Mouse (Mus musculus): ENCODE results near the gene Ccdc141. TPM values are rescaled to one million over a fixed set of nuclear protein-coding genes. Genes with fewer than 3 reads are reported as not detected.

The Ccdc141 gene
- polyA plus RNA-seq, 1 experiment from 2014 or later, result 14.2 TPM

DNA sequence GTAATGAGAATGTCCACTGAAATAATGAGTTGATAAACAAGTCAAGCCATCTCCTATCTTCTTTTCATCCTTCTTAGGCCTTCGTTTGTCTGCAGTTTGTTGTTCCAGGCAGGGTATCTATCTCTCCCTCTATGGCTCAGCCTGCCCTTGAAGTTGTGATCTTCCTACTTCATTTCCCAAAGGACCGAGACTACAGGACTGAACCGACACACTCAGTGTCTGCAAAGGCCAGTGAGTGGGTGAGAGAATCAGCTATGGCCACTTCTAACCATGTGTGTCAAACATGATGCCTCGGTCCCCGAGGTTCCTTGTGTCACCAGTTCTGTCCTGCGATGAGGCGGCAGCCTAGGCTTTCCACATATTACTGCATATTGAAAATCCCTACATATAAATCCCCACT lies 19.2 kb upstream of the Ccdc141 start:
- H3K4me3 ChIP-seq (replicated peaks), result no peak overlapping the region
- no peak overlapping the region for H3K4me2 ChIP-seq
- no peaks in the 10 kb centered on the region for H3K4me1 ChIP-seq
- no peak overlapping the region for H3K27ac ChIP-seq
- peaks cover 75% of the 10 kb centered on the region for H3K36me3 ChIP-seq
- 93% methylated on average over 7 of the region's 7 CpGs for WGBS
- ATAC-seq (replicated peaks; ENCODE audit: low FRiP score), result no peak
- no peaks in the 10 kb centered on the region for H3K27me3 ChIP-seq
- no peak overlapping the region for H3K9ac ChIP-seq
- H3K9me3 ChIP-seq (replicated peaks), result no peaks in the 10 kb centered on the region

GRCm38 (mm10) chr2:77187501-77187900 lies 17.1 kb upstream of the Ccdc141 start:
- Histone ChIP-seq H3K9me3 (replicated peaks) (no peaks in the 10 kb centered on the region), H3K4me2 (no peak overlapping the region), H3K4me3 (replicated peaks) (no peak overlapping the region), H3K27me3 (no peaks in the 10 kb centered on the region), H3K4me1 (no peaks in the 10 kb centered on the region), H3K36me3 (peaks cover 71% of the 10 kb centered on the region), H3K27ac (no peak overlapping the region), H3K9ac (no peak overlapping the region)
- no peak for ATAC-seq (replicated peaks; ENCODE audit: low FRiP score)
- WGBS, result 92% methylated on average over 3 of the region's 3 CpGs

- no peak for ATAC-seq (replicated peaks; ENCODE audit: low FRiP score)
- H3K4me2 ChIP-seq, result no peak overlapping the region
- H3K27ac ChIP-seq, result no peak overlapping the region
- no peaks in the 10 kb centered on the region for H3K4me1 ChIP-seq
- H3K9ac ChIP-seq, result no peak overlapping the region
- H3K4me3 ChIP-seq (replicated peaks), result no peak overlapping the region
- no peaks in the 10 kb centered on the region for H3K27me3 ChIP-seq
- WGBS, result 80% methylated on average over 8 of the region's 8 CpGs
- H3K9me3 ChIP-seq (replicated peaks), result no peaks in the 10 kb centered on the region
- peaks cover 65% of the 10 kb centered on the region for H3K36me3 ChIP-seq
Measured at GRCm38 (mm10) chr2:77186912-77187311, 16.5 kb upstream of the Ccdc141 start.

- Histone ChIP-seq H3K4me2 (no peak overlapping the region), H3K27ac (no peak overlapping the region), H3K4me1 (no peaks in the 10 kb centered on the region), H3K36me3 (peaks cover 47% of the 10 kb centered on the region), H3K9me3 (replicated peaks) (no peaks in the 10 kb centered on the region), H3K9ac (no peak overlapping the region), H3K27me3 (no peaks in the 10 kb centered on the region), H3K4me3 (replicated peaks) (no peak overlapping the region)
- no peak for ATAC-seq (replicated peaks; ENCODE audit: low FRiP score)
- 74% methylated on average over 8 of the region's 8 CpGs for WGBS
Measured at GRCm38 (mm10) chr2:77184049-77184571, 13.7 kb upstream of the Ccdc141 start.

DNA sequence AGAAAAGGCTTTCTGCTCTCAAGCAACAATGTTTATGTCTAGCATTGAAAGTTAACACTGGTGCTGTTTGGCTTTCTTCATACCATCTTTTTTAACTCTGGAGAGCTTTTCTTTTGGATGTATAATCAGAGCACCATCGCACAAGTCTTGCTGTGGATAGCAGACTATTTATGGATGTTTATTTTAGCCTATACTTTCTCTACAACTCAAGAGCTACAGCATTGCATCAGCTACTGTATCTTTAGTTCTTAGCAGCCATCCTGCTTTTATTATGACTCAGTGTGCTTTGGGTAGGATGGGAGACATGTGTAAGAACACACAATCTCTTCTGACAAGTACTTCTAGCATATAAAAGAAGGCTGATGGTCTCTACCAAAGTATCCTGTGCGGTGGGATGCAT lies 13.2 kb upstream of the Ccdc141 start:
- Histone ChIP-seq H3K4me3 (replicated peaks) (no peak overlapping the region), H3K9ac (no peak overlapping the region), H3K9me3 (replicated peaks) (no peaks in the 10 kb centered on the region), H3K4me2 (no peak overlapping the region), H3K4me1 (no peaks in the 10 kb centered on the region), H3K36me3 (peaks cover 47% of the 10 kb centered on the region), H3K27ac (no peak overlapping the region), H3K27me3 (no peaks in the 10 kb centered on the region)
- ATAC-seq (replicated peaks; ENCODE audit: low FRiP score), result no peak
- WGBS, result 82% methylated on average over 2 of the region's 2 CpGs

GRCm38 (mm10) chr2:77182996-77183380 lies 12.6 kb upstream of the Ccdc141 start:
- Histone ChIP-seq H3K4me1 (no peaks in the 10 kb centered on the region), H3K9ac (no peak overlapping the region), H3K4me3 (replicated peaks) (no peak overlapping the region), H3K27me3 (no peaks in the 10 kb centered on the region), H3K27ac (no peak overlapping the region), H3K36me3 (peaks cover 41% of the 10 kb centered on the region), H3K9me3 (replicated peaks) (no peaks in the 10 kb centered on the region), H3K4me2 (no peak overlapping the region)
- ATAC-seq (replicated peaks; ENCODE audit: low FRiP score), result no peak
- WGBS, result 87% methylated on average over 6 of the region's 6 CpGs

DNA sequence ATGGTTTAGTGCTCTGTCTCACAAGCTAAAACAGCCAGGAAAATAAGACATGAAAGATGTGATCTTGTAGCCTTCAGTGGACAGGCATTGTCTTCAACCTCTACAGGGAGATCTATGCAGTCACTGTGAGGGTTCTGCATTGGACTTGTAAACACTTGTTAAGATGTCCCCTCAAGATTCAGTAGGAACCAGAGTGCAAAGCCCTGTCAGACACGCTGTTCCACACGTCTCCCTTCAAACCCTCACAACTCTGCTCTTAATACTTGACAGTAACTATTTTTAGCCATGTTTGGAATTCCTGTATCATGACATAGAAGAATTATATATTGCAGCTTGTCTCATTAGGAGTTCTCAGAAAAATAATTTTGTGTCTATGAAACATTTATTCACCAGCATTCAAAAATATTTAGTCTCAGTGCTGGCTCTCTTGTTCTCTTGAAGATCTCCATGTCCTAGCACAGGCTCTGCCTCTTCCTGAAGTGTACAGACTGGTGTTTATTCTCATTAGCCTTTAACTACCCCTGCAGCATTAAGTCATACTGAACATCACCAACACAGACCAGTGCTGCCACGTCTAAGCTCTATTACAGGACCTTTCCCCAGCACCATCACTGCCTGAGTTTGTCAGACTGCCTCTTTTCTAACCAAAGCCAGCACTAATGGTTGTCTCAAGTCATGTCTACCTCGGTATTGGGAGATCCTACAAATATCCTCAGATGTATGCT lies 12.0 kb upstream of the Ccdc141 start:
- ATAC-seq (replicated peaks; ENCODE audit: low FRiP score), result no peak
- Histone ChIP-seq H3K27ac (no peak overlapping the region), H3K27me3 (no peaks in the 10 kb centered on the region), H3K9ac (no peak overlapping the region), H3K9me3 (replicated peaks) (no peaks in the 10 kb centered on the region), H3K4me1 (no peaks in the 10 kb centered on the region), H3K4me2 (no peak overlapping the region), H3K4me3 (replicated peaks) (no peak overlapping the region), H3K36me3 (peaks cover 36% of the 10 kb centered on the region)
- WGBS, result 67% methylated on average over 4 of the region's 4 CpGs

GRCm38 (mm10) chr2:77177472-77177871 lies 7.0 kb upstream of the Ccdc141 start:
- 53% methylated on average over 2 of the region's 2 CpGs for WGBS

DNA sequence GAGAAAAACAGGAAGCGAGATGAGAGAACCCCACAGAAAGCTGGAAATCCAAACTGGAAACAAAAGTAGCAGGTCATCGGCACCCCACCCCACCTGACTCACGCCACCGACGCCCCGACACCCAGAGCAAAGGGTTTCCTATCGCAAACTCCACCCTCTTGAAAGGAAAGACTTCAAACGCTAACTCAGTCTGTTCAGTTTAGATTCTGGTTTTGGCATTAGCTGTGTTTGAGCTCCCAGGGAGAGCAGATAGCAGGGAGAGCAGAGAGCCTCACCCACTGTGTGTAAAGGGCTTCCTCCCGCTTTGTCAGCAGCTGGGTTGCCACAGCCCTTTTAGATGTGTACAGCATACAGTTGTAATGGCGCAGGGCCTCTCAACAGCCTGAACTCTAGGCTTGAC lies 6.0 kb upstream of the Ccdc141 start:
- 53% methylated on average over 10 of the region's 10 CpGs for WGBS
- no peak for ATAC-seq (replicated peaks; ENCODE audit: low FRiP score)

More at GRCm38 (mm10) chr2:77177472-77177871, 7.0 kb upstream of the Ccdc141 start:
- Histone ChIP-seq H3K9me3 (replicated peaks) (no peaks in the 10 kb centered on the region), H3K27me3 (no peaks in the 10 kb centered on the region), H3K4me3 (replicated peaks) (no peak overlapping the region), H3K4me1 (peaks cover 18% of the 10 kb centered on the region), H3K4me2 (no peak overlapping the region), H3K27ac (no peak overlapping the region), H3K9ac (no peak overlapping the region), H3K36me3 (peaks cover 5% of the 10 kb centered on the region; the same call in 1 of the 2 replicates)
- peak; percentile 40; the same call in 1 of the 2 replicates for ATAC-seq (replicated peaks; ENCODE audit: low FRiP score)

DNA sequence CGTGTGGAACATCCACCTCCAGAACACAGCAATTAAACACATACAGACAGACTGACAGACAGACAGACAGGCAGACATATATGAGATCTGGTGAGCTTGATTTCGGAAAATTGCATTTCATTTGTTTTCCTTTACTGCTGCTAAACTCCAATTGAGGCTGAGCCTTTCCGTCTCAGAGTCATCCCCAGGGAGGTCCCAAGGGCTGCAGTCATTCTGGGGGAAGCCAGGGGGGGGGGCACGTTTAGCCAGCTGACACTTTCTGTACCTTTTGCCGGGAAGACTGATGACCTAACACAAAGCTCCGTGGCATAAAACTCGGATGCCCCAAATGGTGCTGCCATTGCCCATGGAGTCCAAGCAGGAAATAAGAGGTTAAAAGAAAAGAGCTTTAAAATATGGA lies 5.0 kb upstream of the Ccdc141 start:
- no peak overlapping the region for H3K4me3 ChIP-seq (replicated peaks)
- no peak overlapping the region for H3K9ac ChIP-seq
- H3K36me3 ChIP-seq, result peaks cover 5% of the 10 kb centered on the region; the same call in 1 of the 2 replicates
- H3K27ac ChIP-seq, result no peak overlapping the region
- H3K27me3 ChIP-seq, result no peaks in the 10 kb centered on the region
- no peak for ATAC-seq (replicated peaks; ENCODE audit: low FRiP score)
- H3K4me1 ChIP-seq, result peaks cover 36% of the 10 kb centered on the region
- WGBS, result 47% methylated on average over 7 of the region's 7 CpGs
- H3K4me2 ChIP-seq, result no peak overlapping the region
- no peaks in the 10 kb centered on the region for H3K9me3 ChIP-seq (replicated peaks)

More for the DNA sequence above, 6.0 kb upstream of the Ccdc141 start:
- no peaks in the 10 kb centered on the region for H3K27me3 ChIP-seq
- no peak overlapping the region for H3K27ac ChIP-seq
- H3K9ac ChIP-seq, result no peak overlapping the region
- H3K4me1 ChIP-seq, result peaks cover 28% of the 10 kb centered on the region
- no peak overlapping the region for H3K4me3 ChIP-seq (replicated peaks)
- H3K4me2 ChIP-seq, result no peak overlapping the region
- H3K9me3 ChIP-seq (replicated peaks), result no peaks in the 10 kb centered on the region
- H3K36me3 ChIP-seq, result peaks cover 5% of the 10 kb centered on the region; the same call in 1 of the 2 replicates

DNA sequence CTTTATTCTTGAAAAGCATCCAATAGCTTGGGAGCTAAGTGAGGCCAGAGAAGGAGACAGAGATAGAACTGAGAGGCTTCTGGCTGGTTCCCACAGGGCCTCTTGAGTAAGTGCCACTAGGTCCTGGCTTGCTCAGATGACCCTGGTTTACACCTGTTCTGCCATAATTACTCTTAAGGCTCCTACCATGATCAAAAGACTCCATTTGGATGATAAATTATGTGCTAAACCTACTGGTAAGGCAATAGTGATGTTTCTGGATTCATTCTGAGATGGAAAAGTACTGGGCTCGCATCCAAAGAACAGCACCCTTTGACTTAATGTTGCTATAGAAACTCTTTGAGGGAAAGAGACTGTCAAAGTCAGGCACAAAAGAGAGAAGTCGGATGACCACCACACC lies 3.9 kb upstream of the Ccdc141 start:
- no peak overlapping the region for H3K27ac ChIP-seq
- WGBS, result 66% methylated on average over 2 of the region's 2 CpGs
- ATAC-seq (replicated peaks; ENCODE audit: low FRiP score), result no peak

DNA sequence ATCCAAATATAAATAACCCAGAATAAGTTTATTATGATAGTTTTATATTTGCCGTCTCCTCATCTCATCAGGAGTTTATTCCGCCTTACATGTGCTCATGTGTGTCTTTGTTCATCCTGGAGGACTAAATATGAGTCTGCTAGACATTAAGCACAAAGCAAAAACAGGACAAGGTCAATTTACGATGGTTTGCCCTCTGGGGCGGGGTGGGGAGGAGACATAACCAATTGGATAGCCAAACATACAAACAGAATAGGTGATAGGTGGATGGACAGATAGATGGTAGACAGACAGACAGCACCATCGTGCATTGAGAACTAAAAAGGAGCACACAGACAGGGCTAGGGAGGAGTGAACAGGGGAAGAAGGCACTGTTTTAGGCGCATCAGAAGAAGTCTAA lies 3.4 kb upstream of the Ccdc141 start:
- no peaks in the 10 kb centered on the region for H3K9me3 ChIP-seq (replicated peaks)
- H3K27me3 ChIP-seq, result no peaks in the 10 kb centered on the region
- no peak overlapping the region for H3K4me3 ChIP-seq (replicated peaks)
- no peak overlapping the region for H3K9ac ChIP-seq
- H3K27ac ChIP-seq, result no peak overlapping the region
- ATAC-seq (replicated peaks; ENCODE audit: low FRiP score), result no peak
- H3K4me1 ChIP-seq, result peaks cover 38% of the 10 kb centered on the region
- no peaks in the 10 kb centered on the region for H3K36me3 ChIP-seq
- 86% methylated on average over 6 of the region's 6 CpGs for WGBS
- no peak overlapping the region for H3K4me2 ChIP-seq

More for the DNA sequence above, 3.9 kb upstream of the Ccdc141 start:
- H3K4me3 ChIP-seq (replicated peaks), result no peak overlapping the region
- no peak overlapping the region for H3K9ac ChIP-seq
- H3K36me3 ChIP-seq, result no peaks in the 10 kb centered on the region
- H3K4me2 ChIP-seq, result no peak overlapping the region
- H3K27me3 ChIP-seq, result no peaks in the 10 kb centered on the region
- no peaks in the 10 kb centered on the region for H3K9me3 ChIP-seq (replicated peaks)
- peaks cover 38% of the 10 kb centered on the region for H3K4me1 ChIP-seq

All from kidney, embryonic 15.5 days (tissue).